Mouse (Mus musculus) midbrain, embryonic 16.5 days (tissue): ENCODE results near the gene Ncl. TPM values are rescaled to one million over a fixed set of nuclear protein-coding genes. Genes with fewer than 3 reads are reported as not detected.
"Not testable (repeated sequence)": the region's sequence is repeated elsewhere in the genome, so short reads cannot be mapped to it uniquely, and the experiment has no call there.

Source experiments
- ATAC-seq: fragments of 200-750 bp; cut with Nextera tagmentation; 2 replicates; pipeline ENCODE4 v1.8.0; 2017; ENCODE audit warnings: moderate TSS enrichment
- H3K27ac ChIP-seq: fragments of 300-500 bp; sonication (generic); 2 replicates; pipeline ENCODE4 v1.5.1; 2014; ENCODE audit warnings: mild to moderate bottlenecking, low read length, mixed read lengths
- H3K27me3 ChIP-seq: fragments of 300-500 bp; sonication (generic); 2 replicates; pipeline ENCODE4 v1.6.1; 2014; ENCODE audit warnings: low read depth, low read length, mixed read lengths; ENCODE audit not compliant: control insufficient read depth, insufficient read depth
- H3K36me3 ChIP-seq: fragments of 300-500 bp; sonication (generic); 2 replicates; pipeline ENCODE4 v1.6.1; 2014; ENCODE audit warnings: mild to moderate bottlenecking, low read length, moderate library complexity, mixed read lengths; ENCODE audit not compliant: control insufficient read depth, insufficient read depth
- H3K4me1 ChIP-seq: fragments of 300-500 bp; sonication (generic); 2 replicates; pipeline ENCODE4 v1.6.1; 2014; ENCODE audit warnings: mild to moderate bottlenecking, low read length, mixed read lengths; ENCODE audit not compliant: control insufficient read depth, insufficient read depth
- H3K4me2 ChIP-seq: fragments of 300-500 bp; sonication (generic); 2 replicates; pipeline ENCODE4 v1.6.1; 2014; ENCODE audit warnings: mild to moderate bottlenecking, low read length, mixed read lengths
- H3K4me3 ChIP-seq: fragments of 300-500 bp; sonication (generic); 2 replicates; pipeline ENCODE4 v1.5.1; 2014; ENCODE audit warnings: low read depth, mild to moderate bottlenecking, low read length, moderate library complexity, mixed read lengths
- H3K9ac ChIP-seq: fragments of 300-500 bp; sonication (generic); 2 replicates; pipeline ENCODE4 v1.6.1; 2014; ENCODE audit warnings: low read depth, low read length, mixed read lengths
- H3K9me3 ChIP-seq: fragments of 300-500 bp; sonication (generic); replicated peaks from 2 replicates; pipeline ENCODE4 v1.6.1; 2014; ENCODE audit warnings: mild to moderate bottlenecking, low read length, mixed read lengths; ENCODE audit not compliant: control insufficient read depth, poor library complexity, severe bottlenecking
- WGBS: fragments of 180-500 bp; shearing (Covaris S2); extraction: QIAGEN DNeasy Blood & Tissue Kit; methylation state at CpG from one replicate; pipeline ENCODE4 v1.1.7; 2014; 5-methylcytosine and 5-hydroxymethylcytosine counted together
- polyA plus RNA-seq: library from polyadenylated mRNA; unstranded; fragments of >200 nt; fragmentation: Nextera tagmentation; extraction: Ambion mirVana; gene quantifications from 2 replicates; pipeline ENCODE4 v1.2.1, GENCODE M21; 2015

Gene Ncl
- polyA plus RNA-seq, 1 experiment from 2014 or later = 195 TPM

DNA sequence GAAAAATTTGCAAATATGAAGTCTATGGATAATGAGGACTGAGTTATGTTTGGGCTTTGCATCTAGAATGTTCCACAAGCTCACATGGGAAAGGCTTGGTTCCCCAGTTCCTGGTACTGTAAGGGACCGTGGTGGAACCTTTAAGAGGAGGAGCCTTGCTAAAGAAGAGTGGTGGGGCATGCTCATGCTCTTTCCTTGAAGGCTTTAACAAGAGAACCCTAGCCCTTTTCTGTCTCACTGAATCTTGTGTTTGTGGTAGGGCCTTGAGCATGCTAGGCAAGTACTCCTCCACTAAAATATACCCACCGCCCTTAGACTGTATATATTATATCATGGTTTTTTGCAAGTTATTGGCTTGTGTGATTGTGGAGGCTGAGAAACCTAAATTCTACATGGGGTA lies 16.8 kb downstream of the Ncl start:
- H3K4me2 ChIP-seq = no peak overlapping the region
- no peaks in the 10 kb centered on the region for H3K27me3 ChIP-seq
- no peaks in the 10 kb centered on the region for H3K36me3 ChIP-seq
- WGBS = 96% methylated on average over 2 of the region's 2 CpGs
- H3K9ac ChIP-seq = no peak overlapping the region
- no peak overlapping the region for H3K27ac ChIP-seq
- H3K9me3 ChIP-seq = no peaks in the 10 kb centered on the region
- H3K4me1 ChIP-seq = no peaks in the 10 kb centered on the region
- ATAC-seq = no peak
- no peak overlapping the region for H3K4me3 ChIP-seq

DNA sequence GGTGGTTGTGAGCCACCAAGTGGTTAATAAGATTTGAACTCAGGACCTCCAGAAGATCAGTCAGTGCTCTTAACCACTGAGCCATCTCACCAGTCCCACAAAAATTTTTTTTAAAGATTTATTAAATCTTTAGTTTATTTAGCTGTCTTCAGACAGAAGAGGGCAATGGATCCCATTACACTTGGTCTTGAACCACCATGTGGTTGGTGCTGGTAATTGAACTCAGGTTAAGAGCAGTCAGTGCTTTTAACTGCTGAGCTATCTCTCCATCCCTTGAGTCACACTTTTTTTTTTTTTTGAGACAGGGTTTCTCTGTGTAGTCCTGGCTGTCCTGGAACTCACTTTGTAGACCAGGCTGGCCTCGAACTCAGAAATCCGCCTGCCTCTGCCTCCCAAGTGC lies 18.1 kb downstream of the Ncl start:
- 100% methylated on average over 2 of the region's 2 CpGs for WGBS
- not testable (repeated sequence) for H3K4me3 ChIP-seq, H3K4me2 ChIP-seq, H3K36me3 ChIP-seq, H3K27ac ChIP-seq, ATAC-seq, H3K9me3 ChIP-seq, H3K9ac ChIP-seq, H3K4me1 ChIP-seq, H3K27me3 ChIP-seq

DNA sequence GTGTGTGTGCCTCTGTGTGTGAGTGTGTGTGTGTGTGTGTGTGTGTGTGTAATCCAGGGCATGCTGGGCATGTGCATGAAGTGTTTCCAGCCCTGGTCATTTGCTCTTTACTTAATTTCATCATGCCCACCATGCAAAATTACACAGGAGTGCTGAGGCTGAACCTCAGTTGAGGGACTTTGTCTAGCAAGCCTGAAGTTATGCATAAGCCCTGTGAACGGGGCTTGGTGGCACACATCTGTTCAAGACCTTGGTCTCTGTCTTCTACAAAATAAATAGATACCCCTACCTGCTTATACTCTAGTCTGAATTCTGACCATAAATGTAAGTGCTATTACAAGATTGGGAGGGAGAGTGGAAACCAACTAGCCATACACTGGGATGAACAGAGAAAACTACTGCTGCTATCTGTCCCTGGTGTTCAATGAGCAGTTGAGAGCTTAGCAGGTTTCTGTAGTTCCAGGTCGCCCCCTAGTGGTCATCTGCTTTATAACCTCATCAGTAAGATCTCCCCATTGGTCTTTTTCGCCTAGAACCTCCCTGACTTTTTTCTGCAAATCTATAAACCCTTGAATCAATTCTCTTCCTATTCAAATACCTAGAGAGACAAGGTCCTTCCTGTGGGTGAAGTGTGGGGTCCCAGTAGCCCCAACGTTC lies 19.9 kb downstream of the Ncl start:
- ATAC-seq = peak; percentile 77
- no peaks in the 10 kb centered on the region for H3K27me3 ChIP-seq
- no peaks in the 10 kb centered on the region for H3K9me3 ChIP-seq
- H3K4me3 ChIP-seq = no peak overlapping the region
- no peaks in the 10 kb centered on the region for H3K36me3 ChIP-seq
- no peak overlapping the region for H3K4me2 ChIP-seq
- WGBS = 24% methylated on average over 4 of the region's 4 CpGs
- H3K4me1 ChIP-seq = peaks cover 2% of the 10 kb centered on the region; the same call in 1 of the 2 replicates
- H3K9ac ChIP-seq = no peak overlapping the region
- no peak overlapping the region for H3K27ac ChIP-seq

DNA sequence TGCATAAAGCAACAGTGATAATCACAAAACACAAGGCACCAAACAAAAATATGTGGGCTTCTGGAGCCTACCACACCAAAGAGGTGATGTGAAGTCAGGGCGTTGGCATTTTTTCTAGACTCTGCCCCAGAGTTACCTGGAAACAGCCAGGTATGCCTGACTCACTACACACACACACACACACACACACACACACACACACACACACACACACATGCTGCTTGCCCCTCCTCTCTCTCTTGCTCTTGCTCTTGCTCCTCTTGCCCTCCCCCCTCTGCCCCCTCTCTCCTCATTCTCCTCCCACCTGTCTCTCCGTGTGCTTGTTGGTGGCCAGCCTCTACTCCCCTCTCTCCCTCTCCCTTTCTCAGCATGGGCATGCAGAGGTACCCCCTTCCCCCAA lies 22.9 kb downstream of the Ncl start:
- peaks cover 2% of the 10 kb centered on the region; the same call in 1 of the 2 replicates for H3K4me1 ChIP-seq
- ATAC-seq = no peak
- H3K36me3 ChIP-seq = no peaks in the 10 kb centered on the region
- WGBS = 38% methylated on average over 2 of the region's 2 CpGs
- H3K4me2 ChIP-seq = no peak overlapping the region
- H3K9me3 ChIP-seq = no peaks in the 10 kb centered on the region
- no peak overlapping the region for H3K4me3 ChIP-seq
- H3K27ac ChIP-seq = no peak overlapping the region; the same call in 1 of the 2 replicates
- H3K27me3 ChIP-seq = no peaks in the 10 kb centered on the region
- H3K9ac ChIP-seq = no peak overlapping the region

DNA sequence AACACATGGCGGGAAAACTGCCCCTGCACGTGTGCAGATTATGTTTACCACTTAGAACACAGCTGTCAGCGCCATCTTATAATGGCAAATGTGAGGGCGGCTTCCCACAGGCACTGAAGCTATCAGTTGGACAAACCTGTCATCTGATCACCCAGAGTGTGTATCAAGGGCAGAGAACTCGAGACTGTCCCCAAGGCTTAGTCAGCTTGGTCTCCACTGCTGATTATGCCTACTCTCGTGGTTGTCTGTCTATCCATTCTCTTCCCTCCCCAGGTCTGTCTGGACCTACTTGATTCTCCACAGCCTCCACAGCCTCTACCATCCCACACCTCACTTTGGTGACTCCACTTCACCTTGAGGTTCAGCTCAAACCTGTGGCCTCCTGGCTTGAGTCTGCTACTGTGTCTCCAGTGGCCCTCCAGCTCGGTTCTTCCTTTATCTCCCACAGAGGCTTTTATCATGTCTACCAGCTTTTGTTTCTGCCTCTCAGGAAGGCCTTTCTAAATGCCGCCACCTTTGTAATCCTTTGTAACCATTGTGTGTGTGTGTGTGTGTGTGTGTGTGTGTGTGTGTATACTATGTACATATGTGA lies 38.3 kb downstream of the Ncl start:
- Histone ChIP-seq H3K4me1 (no peaks in the 10 kb centered on the region), H3K4me2 (no peak overlapping the region), H3K4me3 (no peak overlapping the region), H3K9me3 (no peaks in the 10 kb centered on the region), H3K27me3 (no peaks in the 10 kb centered on the region), H3K9ac (no peak overlapping the region), H3K27ac (no peak overlapping the region), H3K36me3 (no peaks in the 10 kb centered on the region)
- WGBS = 88% methylated on average over 6 of the region's 8 CpGs
- no peak for ATAC-seq

DNA sequence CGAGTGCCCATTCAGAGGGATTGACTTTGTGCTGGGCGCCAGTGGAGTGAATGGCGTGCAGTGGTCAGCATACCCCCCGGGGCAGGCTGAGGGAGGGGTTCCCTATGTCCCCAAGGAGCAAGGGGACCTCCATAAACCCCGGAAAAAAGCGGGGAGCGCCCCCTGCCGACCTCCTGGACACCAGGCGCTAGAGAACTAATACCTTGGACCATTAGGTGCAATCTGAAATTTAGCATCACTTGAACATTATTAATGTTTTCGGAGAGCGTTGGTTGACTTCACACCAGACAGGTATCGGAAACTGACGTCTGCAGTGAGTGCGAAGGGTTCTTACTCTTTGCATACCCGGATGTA lies 45.5 kb downstream of the Ncl start:
- Histone ChIP-seq H3K36me3 (no peaks in the 10 kb centered on the region), H3K4me2 (no peak overlapping the region), H3K4me3 (no peak overlapping the region), H3K27me3 (no peaks in the 10 kb centered on the region), H3K4me1 (no peaks in the 10 kb centered on the region), H3K27ac (no peak overlapping the region), H3K9ac (no peak overlapping the region), H3K9me3 (no peaks in the 10 kb centered on the region)
- WGBS = 28% methylated on average over 15 of the region's 15 CpGs
- ATAC-seq = no peak

DNA sequence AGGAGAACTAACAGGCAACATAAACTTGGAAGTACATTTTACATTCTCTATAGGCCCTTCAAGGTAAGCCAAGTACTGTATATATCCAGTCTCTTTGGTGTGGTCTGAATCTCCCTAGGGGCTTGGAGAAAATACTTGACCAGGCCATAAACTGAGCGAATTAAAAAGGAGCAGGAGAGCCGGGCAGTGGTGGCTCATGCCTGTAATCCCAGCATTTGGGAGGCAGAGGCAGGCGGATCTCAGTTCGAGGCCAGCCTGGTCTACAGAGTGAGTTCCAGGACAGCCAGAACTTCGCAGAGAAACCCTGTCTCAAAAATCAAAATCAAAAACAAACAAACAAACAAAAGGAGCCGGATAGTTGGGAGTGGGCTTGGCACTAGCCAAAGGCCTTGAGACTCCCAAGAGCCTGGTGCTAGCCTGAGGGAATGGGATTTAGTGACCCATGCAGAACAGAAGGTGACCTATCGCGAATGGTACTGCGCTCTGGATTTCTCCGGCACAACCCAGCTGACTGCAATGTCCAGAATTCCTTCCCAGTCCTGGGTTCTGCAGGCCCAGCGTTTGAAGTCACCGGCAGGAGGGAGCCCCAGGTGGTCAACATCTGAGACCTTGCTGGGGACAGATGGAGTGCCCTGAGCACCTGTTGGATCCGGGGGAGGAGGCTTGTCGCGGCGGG lies 46.0 kb downstream of the Ncl start:
- WGBS = 48% methylated on average over 16 of the region's 16 CpGs
- Histone ChIP-seq H3K9ac (no peak overlapping the region), H3K4me3 (no peak overlapping the region), H3K9me3 (no peaks in the 10 kb centered on the region), H3K4me2 (no peak overlapping the region), H3K36me3 (no peaks in the 10 kb centered on the region), H3K27ac (no peak overlapping the region), H3K4me1 (no peaks in the 10 kb centered on the region), H3K27me3 (no peaks in the 10 kb centered on the region)
- no peak for ATAC-seq

DNA sequence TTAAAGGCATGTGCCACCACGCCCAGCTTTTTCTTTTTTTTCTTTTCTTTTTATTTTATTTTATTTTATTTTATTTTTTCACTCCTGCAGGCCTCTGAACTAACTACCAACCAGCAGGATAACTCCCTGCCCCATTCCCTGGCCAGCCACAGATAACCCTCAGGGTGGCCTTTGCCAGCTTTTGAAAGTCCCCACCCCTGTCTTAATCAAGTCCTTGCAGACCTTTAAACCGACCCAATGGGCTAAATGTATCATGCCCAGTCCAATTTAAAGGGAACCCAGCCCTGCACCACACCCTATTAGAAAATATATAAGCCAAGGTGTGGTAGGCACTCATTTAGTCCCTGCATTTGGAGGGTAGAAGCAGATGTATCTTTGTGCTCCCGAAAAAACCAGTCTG lies 46.9 kb downstream of the Ncl start:
- Histone ChIP-seq H3K27ac (no peak overlapping the region), H3K4me3 (no peak overlapping the region), H3K9me3 (no peaks in the 10 kb centered on the region), H3K9ac (no peak overlapping the region), H3K27me3 (no peaks in the 10 kb centered on the region; the same call in 1 of the 2 replicates), H3K36me3 (no peaks in the 10 kb centered on the region), H3K4me1 (no peaks in the 10 kb centered on the region), H3K4me2 (no peak overlapping the region)
- no peak for ATAC-seq
- 89% methylated on average over 3 of the region's 3 CpGs for WGBS

DNA sequence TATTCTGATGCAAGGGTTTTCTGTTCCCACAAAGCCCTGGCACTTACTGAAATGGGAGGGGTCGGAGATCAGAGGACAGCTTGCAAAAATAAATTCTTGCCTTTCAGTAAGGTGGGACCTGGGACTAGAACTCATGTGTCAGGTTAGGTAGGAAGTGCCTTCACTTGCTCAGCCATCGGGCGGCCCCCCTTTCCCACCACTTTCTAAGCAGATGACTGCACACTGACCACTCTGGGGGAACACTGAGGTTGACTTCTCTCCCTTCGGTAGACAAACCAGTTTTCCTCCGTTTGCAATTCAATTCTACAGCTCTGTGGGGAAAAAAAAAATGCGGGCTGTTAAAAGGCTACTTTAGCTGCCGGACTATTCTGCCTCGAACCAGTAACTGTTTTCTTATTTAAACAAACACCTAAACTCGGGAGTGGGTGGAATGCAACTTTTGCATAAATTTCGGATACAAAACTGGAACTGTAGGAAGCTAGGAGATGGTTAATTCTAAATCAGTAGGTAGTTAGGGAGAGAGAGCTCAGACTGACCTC lies 47.7 kb downstream of the Ncl start:
- Histone ChIP-seq H3K9ac (no peak overlapping the region), H3K4me1 (no peaks in the 10 kb centered on the region), H3K4me2 (no peak overlapping the region), H3K27me3 (no peaks in the 10 kb centered on the region; the same call in 1 of the 2 replicates), H3K36me3 (no peaks in the 10 kb centered on the region), H3K9me3 (no peaks in the 10 kb centered on the region), H3K4me3 (no peak overlapping the region), H3K27ac (no peak overlapping the region)
- ATAC-seq = no peak
- WGBS = 26% methylated on average over 10 of the region's 10 CpGs
